Mouse (Mus musculus) CH12.LX (cell line): ENCODE measurements around the gene Mxra8.

Experiments used
- CHD1 ChIP-seq: IDR thresholded peaks from 2 replicates; pipeline ENCODE4 v1.6.1; 2012; ENCODE audit warnings: low read depth, low read length, improper control_type of control experiment, inconsistent platforms
- CTCF ChIP-seq, 2 experiments: IDR thresholded peaks in 1 of 2; conservative IDR thresholded peaks in 1 of 2; 2 replicates each; pipeline ENCODE4 v1.5.1; 2011 to 2012; ENCODE audit warnings: low read depth in 2 of 2, low read length in 2 of 2, improper control_type of control experiment in 1 of 2, inconsistent platforms in 1 of 2, mild to moderate bottlenecking in 1 of 2, moderate library complexity in 1 of 2
- MYC ChIP-seq: IDR thresholded peaks from 2 replicates; pipeline ENCODE4 v1.6.1; 2011; ENCODE audit warnings: low read depth, mild to moderate bottlenecking, improper control_type of control experiment, low read length
- ZC3H11A ChIP-seq: IDR thresholded peaks from 2 replicates; pipeline ENCODE4 v1.6.1; 2012; ENCODE audit warnings: low read depth, mild to moderate bottlenecking, inconsistent platforms, low read length, improper control_type of control experiment

- peak in 1 of 2 experiments; percentile 13; a peak in 2 of 4 replicates for TF ChIP-seq CTCF (conservative IDR thresholded peaks at IDR 0.05 in 1 of 2, IDR thresholded peaks at IDR 0.05 in 1 of 2; ENCODE audit: low read depth in 2 of 2, low read length in 2 of 2)
- TF ChIP-seq CHD1 = no peak
- TF ChIP-seq MYC = no peak
- no peak for TF ChIP-seq ZC3H11A
These were observed 52.5 kb downstream of the Mxra8 start for GRCm38 (mm10) chr4:155892017-155892416.
